Mouse (Mus musculus): ENCODE measurements around the gene Zfp69.

Gene Zfp69

DNA sequence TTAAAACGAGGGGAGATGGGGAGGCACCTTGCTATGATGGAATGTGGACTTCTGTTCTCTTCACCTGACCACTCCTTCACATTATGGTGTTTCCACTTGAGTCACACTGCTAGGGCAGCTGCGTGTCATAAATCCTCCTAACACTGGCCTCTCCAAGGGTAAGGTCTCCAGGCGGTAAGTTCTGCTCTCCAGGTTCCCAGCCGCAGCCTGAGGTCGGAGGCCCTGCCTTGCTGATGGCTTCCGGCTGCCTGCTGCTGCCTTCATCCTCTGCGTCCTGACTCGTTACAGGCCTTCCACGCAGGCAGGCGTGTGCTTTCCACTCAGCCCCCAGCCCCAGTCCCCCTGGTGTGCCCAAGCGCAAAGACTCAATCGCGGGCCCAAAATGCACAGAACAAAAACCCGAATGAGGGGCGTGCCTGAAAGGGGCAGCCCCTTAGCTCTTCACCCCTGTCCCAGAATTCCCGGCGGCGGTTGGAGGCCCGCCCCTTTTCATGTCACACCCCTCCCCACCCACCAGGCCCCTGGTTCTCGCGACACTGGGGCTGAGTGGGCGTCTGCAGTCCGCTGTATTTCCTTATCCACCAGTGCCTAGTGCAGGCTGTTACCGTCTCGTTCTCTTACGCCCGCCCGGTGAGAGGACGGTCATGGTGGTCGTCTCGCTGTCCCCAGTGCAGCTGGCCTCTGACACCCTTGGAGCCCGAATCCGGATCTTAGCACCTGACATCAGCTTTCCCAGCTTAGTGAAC lies 26.8 kb downstream of the Zfp69 start, which contains the start of gene Exo5:
Gene Exo5 (minus strand): TSS at position 464 of the 746 bp plus-strand sequence.
- peak; percentile 95 for DNase-seq

DNA sequence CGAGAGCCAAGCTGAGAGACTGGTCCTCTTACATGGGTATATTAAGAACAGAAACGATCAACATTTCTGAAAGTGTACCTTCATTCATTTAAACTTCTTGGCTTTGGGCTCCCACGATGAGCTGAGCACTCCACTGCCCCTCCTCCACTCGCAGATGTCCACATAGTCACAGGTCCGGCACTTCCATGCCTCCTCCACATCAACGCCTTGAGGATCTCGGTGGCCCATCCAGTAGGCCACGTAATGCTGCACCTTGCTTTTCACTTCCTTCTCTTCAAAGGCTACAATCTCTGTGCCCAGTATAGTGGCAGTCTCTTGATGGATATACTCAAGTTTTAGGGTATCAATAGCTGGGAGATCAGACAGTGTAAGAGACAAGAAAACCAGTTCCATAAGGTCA lies 30.0 kb downstream of the Zfp69 start:
- no peak for DNase-seq

DNA sequence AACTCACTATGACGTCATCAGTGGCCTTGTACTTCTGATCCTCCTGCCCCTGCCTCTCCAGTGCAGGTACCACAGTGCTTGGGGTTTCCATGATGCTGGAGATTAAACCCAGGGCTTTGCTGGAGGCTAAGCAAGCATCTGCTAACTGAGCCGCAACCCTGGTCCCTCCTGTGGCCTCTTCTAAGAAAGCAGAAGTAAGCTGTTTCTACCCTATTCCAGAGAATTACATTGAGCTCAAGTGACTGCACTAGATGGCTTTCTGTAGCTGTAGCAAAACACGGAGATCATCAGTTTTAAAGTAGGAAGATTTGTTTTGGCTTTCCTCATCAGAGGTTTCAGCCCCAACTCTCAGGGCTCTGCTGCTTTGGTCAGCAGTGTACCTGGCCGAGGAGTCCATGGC lies 37.0 kb downstream of the Zfp69 start:
- DNase-seq: no peak

DNA sequence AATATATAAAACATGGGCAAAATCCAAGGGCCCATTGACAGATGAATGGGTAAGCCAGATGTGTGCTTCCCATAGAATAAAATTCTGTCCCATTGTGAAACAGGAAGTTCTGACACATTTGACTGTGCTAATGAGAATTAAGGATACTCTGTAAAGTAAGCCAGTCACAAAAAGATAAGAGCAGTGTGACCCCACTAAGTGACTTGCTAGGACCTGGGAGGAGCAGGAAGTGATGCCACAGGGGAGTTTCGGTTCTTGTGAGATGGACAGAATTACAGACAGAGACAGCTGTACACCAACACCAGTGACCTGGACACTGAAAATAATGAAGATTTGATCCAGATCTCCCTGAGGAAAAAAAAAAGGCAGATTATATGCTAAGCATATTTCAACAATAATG lies 37.6 kb downstream of the Zfp69 start:
- DNase-seq: no peak

DNA sequence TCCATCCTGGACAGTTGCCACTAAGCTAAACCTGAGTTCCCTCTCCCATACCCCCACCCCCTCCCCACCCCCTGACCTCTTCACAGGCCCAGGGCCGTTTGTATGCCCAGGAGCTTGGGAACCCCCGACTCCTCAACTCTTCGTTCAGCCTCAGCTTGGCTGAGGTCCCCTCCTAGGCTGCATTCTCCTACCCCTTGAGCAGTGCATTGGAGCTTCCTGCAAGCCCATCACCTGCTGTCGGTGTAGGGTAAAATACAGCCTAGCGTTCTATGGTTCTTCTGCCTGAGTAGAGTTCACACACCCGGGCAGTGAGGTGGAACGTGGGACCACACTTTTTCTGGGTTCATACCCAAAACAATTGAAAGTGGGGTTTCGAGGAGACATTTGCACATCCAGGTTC lies 38.1 kb downstream of the Zfp69 start:
- DNase-seq: no peak

DNA sequence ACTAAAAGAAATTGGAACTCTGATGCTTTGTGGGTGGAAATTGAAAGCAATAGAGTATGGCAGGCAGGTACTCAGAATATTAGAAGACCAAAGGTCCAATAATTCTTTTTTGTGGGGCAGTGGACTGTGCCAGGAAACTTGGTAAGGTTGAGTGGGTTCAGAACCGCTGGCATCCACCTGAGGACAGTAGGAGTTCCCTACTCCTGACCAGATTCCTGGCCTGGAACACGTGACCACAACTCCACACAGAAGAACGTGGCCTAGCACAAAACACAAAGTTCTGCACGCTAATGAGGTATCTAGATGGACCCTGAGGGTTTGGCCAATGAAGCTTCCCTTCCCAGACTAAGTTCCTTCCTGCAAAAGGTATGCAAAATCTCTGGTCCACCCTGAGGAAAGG lies 38.6 kb downstream of the Zfp69 start:
- DNase-seq: no peak

DNA sequence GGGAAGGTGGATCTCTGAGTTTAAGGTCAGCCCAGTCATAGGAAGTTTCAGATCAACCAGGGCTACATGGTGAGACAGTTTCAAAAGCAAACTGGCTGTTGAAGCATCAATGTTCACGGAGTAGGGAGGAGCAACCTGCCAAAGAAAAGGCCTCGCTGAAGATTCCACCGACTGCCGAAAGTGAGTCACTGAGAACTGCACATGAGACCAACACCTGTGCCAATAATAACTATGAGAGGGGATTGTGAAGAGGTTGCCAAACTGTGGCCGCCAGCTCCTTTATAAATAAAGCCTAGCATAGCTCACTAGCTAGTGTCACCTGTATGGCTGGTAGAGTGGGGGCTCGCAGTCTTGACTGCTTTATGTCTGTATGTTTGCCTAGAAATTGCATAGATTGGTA lies 40.4 kb downstream of the Zfp69 start:
- DNase-seq: no peak

DNA sequence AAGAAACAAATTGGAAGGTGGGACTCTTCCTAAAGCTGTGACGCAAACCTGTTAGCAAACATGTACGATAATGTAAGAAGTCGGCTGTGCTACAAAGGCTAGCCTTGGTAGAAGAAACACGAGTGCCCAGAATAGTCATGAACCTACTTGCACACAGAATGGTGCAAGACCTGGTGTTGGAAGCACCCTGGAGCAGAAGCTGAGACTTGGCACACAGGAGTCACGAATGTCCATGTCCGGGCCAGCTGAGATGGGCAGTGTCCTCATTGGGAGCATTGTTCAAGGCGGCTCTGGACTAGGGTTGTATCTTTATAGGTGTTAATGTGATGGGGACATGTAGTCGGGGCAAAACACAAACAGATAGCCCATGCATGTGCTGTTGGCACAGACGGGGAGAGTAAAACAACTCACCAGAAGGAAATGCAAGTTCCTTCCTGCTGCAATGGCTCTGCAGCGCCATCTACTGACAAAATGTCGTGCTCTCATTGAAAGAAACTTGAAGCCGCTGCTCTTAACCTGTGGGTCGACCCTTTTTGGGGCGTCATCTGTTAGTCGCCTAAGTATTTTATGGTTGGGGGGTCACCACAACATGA lies 41.8 kb downstream of the Zfp69 start:
- peak in 1 of 2 experiments; percentile 57 for DNase-seq

DNA sequence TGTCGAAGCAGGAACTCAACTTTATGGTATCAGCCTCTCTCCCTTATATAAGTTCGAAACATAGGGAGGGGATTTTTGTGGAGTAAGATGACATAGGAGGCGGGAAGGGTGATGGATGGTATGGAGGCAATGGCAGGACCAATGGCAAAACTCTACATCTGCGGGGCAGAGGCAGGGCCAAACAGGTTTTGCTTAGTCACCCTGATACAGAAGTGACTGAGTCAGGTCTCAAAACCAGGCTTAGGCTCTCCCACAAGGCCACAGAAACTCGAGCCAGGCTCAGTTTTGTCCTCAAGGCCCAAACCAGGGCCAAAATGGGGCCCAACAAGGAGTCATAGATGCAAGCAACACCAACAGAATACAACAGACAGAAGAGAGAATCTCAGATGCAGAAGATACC lies 45.9 kb downstream of the Zfp69 start:
- no peak for DNase-seq

DNA sequence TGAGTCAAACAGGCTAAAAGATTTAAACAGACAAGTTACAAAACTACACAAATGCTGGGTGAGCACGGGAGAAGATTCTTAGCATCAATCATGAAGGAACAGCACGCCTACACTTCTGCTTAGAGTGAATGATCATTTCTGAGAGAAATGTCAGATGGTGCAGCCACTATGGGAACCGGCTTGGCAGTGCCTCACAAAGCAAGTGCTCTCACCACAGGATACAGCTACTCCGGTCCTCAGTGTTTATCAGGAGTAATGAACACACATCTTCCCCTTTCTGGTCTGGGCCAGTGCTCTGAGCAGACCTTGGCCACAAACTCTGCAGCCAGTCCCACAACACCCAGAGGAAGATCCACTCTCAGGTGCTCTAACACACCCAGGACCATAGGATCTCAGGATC lies 47.0 kb downstream of the Zfp69 start:
- DNase-seq: no peak

DNA sequence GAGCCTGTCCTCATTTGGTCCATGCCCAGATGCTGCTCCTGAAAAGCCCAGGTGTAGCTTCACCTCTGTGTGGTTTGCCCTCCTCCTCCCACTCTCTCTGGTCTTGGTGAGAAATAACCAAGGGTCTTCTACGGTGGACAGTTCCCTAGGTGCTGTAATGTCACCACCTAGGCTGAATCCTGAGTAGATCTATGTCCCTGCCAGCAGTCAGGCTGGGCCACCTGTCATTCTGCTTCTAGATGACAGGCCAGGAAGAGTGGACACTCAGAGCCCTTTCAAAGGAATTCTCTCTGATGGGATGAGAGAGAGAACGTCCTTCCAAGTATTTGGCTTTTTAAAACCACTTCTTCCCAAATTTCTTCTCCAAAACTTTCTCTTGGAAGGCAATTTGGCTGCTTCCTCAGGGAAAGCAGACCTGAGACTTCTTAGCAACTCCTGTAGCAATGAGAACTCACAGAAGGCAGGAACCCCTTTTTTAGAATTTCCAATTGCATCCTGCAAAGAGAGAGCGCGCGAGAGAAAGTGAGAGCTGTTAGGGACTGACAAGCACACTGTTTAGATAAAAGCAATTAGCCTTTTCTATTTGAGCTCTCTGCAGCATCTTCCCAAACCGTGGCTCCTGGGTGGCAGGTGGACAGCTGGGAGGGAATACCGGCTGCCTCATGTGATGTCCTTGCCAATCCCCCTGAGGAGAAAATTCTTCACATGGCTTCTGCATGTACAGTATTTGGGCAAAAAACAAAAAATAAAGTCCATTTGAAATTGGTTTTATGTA lies 55.5 kb downstream of the Zfp69 start:
- DNase-seq: no peak

DNA sequence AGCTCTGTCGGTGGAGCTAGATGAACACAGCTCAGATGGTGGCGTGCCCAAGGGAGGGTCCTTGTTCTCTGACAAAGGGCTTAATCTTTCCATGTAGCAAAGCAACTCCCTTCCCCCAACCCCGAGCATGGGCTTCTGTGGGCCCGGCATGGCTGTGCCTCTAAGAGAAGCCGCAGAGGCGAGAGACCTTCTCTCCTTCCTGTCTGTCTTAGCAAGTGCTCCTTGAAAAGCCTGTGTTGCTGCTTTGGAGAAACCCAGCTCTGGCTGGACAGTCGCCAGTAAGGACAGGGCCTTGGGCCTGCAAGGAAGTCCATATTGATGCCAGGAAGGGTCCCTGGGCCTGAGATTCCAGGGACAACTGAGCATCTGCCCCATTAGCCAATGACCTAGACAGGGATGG lies 56.3 kb downstream of the Zfp69 start:
- no peak for DNase-seq

DNA sequence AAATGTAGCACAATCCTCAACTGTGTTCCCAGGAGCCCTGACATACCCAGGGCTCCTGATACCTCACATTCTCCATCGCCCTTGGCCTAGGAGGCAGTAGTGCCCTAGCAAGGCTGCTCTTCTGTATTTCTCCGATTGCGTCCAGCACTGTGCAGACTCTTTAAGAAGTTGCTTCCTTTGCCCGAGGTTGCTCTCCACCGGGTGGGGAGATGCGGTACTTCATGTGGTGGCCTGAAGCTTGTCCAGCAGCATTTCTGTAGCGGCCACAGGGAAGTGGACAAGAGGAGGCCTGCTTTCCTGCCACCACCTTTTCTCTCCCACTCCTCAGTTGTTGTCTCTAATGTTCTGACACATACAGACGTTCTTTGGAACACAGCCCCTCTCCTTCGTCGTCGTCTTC lies 56.9 kb downstream of the Zfp69 start:
- DNase-seq: no peak

DNA sequence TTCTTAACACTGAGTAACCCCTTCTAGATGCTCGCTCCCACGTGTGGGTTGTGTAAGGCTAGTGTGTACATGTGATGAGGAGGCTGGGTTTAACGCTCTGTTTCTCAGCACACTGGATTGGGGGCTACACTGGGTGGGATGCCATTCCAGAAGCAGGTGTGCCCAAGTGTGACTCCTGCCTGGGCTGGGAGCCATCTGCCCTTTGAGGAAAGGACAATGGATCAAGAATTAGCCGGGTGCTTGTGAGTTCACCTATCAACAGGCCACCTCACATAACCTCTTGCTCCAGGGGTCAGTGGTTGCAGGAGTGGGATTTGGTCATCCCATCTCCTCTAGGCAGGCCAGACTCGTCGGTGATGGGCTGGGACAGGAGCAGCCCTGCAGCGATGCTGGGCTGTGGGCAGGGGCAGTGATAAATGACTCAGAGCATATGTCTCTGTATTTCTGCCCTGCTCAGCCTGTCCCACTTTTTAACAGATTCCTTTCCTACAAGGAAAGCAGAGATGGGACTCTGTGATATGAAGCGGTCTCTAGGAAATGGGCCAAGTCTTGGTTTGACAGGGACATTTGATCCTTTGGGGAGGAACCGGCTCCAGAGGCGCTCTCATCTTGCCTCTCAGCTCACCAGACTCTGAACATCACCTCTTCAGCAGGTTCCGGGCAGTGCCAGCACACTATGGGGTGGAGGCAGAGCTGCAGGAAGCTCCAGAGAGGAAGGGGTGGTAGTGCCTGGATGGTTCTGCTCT lies 57.7 kb downstream of the Zfp69 start:
- DNase-seq: no peak

DNA sequence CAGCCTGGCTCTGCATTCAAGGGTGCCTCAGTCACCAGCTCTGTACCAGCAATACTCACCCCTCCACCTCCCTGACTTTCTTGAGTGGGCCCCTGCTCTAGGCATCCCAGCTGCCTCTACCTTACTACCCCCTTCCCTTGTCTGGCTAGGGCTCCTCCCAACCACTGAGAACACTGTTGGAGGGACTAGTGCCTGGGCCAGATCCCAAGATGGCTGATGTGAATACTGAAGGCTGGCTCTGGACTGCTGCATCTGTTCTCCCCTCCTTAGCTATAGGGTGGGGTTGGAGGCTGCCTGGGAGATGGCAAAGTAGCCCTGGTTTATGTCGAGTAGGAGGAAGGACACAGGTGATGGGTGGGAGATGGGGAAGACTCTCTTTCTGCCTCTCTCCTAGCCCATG lies 59.0 kb downstream of the Zfp69 start:
- DNase-seq: peak in 1 of 2 experiments; percentile 14

DNA sequence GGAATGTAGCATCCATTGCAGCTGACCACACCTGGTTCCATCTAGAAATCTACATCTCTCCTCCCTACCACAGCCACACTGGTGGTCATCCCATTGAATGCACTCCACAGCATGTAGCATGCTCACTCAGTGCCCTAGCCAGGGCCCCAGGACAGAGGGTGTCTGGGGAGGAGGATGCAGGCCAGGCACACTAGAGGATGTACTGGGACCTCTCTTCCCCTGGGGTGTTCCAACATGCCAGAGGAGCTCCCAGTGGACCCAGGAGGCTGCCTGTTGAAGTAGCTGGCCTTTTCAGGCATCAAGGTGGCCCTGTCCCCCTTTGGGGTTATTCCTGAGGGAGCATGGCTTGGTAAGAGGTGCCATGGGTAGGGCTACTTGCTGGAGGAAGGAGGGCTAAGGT lies 59.5 kb downstream of the Zfp69 start:
- DNase-seq: peak in 1 of 2 experiments; percentile 14

DNA sequence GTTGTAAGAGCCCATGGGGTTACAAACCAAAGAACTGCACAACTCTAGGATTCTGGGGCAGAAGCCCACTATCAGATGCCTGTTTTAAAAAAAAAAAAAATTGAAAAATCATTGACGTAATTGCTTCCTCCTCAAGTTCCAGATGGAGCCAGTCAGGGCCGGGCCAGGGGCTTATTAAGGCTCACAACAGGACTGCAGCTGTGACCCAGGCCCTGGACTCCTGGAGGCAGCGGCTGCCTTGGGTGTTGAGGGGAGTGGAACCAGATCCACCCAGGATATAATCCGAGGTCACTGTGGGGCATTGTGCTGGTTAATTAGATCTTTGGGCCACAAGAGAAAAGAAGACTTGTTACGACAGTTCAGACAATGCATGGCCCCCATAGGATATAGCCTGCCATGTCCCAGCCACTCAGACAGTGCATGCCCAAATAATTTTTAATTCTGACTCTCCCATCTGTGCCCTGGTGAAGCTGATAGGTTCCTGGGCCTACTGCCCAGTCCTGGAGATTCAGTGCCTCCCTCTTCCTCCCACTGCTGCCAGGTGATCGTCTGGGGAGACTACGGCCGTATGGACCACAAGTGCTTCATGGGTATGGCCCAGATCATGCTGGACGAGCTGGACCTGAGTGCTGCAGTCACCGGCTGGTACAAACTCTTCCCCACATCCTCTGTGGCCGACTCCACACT lies 60.6 kb downstream of the Zfp69 start:
- DNase-seq: peak in 1 of 2 experiments; percentile 17

DNA sequence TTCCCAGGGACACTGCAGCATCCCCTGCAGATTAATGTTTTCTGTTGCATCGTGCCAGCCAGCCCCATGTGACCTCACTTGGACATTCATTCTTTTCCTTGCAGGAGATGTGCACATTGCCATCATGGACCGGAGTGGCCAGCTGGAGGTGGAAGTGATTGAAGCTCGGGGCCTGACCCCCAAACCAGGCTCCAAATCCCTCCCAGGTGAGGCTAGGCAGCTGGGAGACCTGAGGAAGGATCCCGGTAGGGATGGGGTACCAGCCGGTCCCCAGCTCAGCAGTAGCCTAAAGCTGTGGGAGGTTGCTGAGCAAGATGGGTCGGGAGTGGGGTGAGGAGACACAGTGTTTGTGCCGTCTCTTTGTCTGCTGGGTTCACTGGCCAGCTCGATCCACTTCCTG lies 62.6 kb downstream of the Zfp69 start:
- DNase-seq: no peak

DNA sequence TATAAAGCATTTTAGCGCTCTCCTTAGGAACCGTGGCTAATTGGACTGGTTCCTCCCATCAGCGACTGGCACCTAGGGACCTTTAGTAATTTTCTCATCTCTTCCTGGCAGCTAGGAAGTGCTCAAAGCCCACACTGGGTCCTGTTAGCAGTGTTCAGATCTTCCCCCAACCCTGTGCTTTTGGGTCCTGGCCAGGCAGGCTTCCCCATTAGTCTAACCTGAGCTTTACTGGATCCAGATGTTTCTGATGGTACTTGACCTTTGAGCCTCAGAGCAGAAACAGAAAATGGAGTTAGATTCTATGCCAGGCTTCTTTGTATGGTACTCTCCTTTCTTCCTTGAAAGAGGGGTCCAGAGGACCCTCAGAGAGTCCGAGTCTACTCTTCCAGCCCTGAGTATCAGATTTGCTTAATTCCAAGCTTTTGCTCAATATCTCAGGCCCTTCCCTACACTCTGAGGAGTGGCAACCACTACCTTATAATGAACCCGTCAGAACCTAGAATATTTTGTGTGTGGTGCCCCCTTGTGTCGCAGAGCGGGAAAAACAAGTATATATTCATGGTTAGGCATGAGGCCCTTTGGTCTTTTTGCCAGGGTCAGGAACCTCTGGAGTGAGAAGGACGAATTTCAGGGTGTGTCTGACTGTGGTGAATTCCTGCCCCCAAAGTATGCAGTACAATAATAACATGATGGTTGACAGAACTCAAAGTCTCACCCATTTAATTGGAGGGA lies 64.0 kb downstream of the Zfp69 start:
- DNase-seq: peak; percentile 27 to 62

DNA sequence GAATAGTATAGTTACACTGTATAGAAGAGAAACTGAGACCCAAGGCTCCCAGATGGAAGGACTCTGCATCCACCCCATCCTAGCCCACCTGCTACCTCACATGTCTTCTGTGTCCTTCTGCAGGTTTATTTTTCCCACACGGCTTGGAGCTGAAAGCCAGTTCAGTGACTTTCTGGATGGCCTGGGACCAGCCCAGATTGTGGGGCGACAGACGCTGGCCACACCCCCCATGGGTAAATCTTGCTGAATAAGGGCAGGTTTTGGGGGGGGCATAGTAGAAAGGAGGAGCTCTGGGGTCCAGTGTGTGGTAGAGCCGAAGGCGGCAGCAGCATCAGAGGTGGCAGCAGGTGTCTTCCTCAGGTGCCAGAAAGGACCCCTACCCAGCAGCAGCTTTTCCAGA lies 64.7 kb downstream of the Zfp69 start:
- peak in 1 of 2 experiments; percentile 13 for DNase-seq

DNA sequence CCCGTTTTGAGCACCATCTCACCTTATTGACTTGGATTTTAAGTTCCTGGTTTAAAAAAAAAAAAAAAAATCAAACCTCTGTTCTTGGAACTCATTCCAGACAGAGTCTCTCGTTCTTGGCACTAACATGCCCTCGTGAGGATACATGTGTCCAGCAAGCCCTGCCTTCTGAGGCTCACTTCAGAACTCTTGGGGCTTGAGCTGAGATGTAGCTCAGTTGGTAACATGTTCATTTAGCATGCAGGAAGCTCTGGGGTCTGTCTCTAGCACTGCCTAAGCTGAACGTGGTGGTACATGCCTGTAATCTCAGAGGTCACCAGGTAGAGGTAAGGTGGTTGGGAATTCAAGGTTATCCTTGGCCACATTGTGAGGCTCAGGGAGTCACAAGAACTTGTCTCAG lies 65.4 kb downstream of the Zfp69 start:
- DNase-seq: peak in 1 of 2 experiments; percentile 9
